Mouse (Mus musculus) heart, adult 11 months (tissue): ENCODE measurements around the gene Rmnd5b.

ENCODE experiments used
- DNase-seq: peaks from one replicate; pipeline ENCODE4 v3.0.0; 2022

Rmnd5b gene

DNA sequence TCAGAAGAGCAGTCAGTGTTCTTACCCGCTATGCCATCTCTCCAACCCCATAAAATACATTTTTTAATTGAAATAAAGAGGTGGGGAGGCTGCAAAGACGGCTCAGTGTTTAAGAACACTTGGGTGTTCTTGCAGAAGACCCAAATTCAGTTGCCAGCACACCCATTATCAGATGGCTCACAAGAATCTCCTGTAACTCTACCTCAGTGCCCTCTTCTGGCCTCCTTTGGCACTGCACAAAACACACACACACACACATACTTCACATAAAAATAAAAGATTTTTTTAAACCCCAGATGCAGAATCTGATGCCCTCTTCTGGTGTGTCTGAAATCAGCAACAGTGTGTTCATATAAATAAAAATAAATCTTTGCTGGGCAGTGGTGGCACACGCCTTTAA, 46.9 kb downstream of the Rmnd5b start:
- no peak for DNase-seq

DNA sequence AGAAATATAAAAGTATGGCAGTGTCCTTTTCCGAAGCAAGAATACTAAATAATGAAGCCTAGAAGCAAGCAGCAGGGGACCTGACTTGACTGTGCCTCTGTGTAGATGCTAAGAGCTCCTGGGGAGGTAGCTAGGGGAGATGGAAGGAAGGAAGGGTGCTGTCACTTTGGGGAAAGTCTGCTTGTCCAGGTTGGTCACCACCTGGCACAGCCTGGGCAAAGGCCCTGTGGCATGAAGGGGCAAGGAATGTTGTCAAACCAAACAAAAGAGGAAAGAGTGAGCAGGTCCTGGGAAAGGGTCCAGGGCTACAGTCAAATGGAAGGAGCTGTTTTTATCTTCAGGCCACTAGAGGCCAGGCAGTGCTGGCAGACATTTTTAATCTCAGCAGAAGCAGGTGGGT, 48.6 kb downstream of the Rmnd5b start:
- peak; percentile 87 for DNase-seq

DNA sequence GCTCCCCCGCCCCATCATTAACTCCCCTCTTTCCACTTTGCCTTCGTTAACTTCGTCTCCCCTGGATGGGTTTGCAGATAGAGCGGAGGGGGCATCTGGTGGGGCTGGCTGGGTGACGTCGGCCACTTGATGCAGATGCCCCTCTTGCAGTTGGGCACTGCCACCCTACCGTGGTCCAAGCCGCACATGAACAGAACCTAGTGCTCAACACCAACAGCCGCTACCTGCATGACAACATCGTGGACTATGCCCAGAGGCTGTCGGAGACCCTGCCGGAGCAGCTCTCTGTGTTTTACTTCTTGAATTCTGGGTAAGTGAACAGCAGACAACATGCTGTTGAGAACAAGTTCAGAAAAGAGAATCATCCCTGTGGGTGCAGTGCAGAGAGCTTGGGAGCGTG, 49.3 kb downstream of the Rmnd5b start:
- peak; percentile 90 for DNase-seq

DNA sequence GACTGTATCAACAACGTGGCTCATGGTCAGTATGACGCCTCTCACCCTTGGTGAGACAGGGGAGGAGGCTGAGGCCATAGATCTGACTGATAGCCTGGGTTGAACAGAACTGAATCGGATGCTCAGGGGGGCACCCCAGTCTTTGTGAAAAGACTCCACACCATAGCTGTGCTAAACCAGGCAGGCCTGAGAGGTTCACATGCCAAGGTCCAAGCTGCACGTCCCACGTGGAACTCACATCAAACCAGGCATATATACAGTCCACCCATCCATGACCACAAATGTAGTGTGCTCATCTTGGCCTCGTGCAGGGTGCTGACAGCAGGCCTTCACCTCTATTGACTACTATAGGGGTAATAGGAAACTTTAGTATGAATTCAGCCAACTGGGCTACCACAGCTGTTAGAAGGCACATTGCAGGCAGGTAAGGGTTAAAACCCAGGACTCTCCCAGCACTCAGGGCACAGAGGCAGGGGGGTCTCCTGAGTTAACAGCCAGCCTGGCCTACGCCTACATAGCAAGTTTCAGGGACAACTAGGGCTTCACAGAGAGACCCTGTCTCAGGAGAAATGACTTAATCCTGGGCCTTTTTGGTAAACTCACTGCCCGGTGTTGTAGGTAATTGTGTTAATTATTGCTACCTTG, 50.0 kb downstream of the Rmnd5b start:
- DNase-seq, result peak; percentile 90

DNA sequence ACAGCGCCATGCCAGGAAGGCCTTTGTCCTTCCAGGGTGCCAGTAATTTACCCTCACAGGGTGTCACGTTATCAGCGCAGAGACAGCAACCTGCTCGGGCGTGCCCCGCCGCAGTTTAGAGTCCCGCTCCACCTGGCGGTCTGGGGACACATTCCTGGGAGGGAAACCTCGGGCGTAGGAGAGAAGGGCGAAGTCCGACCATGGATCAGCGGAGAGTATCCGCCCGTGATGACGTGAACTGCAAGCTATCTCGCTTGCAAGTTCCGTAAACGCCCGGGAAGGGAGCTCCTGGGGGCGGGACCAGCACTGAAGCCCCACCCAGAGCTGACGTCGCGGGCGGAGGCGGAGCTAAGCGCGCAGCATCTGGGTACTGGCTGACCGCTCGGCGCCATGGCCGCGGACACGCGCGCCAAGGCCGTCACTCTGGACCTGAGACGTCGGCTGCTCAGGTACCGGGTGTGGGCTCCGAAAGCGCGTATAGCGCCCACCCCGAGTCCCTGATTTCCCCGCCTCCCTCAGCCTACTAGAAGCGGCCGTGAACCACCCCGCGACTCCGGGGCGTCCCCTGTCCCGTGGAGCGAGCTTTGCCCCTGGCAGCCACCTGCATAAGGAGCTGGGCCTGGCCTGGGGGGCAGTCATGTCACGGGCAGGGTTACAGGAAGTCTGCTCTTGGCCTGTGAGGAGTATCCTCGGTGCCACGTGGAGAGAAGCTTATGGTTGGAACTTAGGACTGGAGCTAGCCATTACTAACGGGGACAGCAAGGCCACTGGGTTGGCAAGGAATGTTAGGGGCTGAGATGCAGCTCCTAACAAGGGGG, 51.1 kb downstream of the Rmnd5b start, which contains the start of gene Phykpl:
TSS of gene Phykpl (plus strand) at position 327 of the 818 bp plus-strand sequence.
- peak; percentile 100 for DNase-seq

DNA sequence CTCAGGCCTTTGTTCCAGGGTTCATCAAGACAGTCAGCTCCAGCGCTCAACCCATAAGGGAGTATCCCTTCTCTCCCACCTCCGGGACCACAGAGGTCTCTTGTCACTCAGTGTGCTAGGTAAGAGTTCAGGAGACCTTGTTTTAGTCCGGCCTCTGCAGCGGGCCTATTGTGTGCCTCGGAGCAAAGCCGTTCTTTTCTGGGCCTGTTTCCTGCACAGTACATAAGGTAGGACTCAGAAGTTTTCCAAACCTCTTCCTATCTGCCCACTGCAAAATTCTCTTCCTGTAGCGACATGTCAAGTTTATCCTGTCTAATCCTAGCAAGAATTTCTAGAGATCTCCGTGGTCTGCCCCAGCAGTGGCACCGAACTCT, 51.7 kb downstream of the Rmnd5b start:
- DNase-seq, result peak; percentile 94

DNA sequence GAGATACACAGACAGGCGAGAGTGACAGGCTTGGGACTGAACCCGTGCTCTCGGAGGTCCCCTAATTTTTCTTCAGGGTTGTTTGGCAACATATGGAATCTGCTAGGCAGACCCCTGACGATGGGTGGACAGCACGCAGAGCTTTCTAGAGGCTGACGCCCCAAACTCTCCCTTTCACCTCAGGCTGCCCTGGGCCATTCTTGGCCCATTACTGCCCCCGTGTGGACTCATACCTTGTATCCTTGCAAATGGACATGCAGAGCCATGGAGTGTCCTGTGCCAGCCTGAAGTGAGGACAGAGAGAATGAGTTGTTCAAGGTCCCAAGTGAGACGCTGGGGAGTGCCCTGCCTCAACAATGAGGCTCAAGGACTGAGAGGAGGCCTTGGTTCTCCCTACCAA, 53.0 kb downstream of the Rmnd5b start:
- peak; percentile 96 for DNase-seq

DNA sequence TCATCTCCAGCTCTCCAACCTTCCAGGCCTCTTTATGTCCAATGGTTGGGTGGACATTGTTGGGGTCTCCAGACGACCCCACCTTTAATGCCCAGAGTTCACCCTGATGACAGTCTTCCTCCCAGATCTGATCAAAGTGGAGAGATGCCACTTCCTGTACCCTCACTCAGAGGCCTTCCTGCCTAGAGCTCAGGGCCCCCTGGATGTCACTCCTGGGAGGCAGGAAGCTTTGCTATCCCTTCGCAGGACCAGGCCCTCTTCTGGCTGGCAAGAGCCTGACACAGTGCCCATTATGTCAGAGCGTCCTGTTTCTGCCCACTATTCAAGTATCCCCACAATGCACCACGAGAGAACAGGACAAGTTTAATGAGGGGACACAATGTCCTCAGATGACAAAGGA, 56.7 kb downstream of the Rmnd5b start:
- DNase-seq, result no peak

DNA sequence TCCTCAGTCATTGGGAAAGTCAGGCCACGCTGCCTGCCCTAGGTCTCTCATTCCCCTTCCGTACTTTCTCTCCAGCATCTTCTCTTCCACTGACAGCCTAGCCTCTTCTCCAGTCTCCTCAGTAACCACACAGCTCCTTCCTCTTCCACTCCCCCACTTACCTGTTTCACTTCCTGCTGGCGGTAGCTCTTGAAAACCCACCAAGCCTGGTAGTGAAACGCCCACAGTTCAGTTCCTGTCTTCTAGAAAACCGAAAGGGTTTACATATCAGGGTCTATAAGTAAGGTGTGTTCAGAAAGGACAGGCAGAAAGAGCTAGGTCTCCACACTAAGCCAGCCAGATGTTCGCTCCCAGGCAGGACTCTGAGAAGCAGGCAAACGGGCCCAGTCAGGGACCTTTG, 58.1 kb downstream of the Rmnd5b start:
- no peak for DNase-seq

DNA sequence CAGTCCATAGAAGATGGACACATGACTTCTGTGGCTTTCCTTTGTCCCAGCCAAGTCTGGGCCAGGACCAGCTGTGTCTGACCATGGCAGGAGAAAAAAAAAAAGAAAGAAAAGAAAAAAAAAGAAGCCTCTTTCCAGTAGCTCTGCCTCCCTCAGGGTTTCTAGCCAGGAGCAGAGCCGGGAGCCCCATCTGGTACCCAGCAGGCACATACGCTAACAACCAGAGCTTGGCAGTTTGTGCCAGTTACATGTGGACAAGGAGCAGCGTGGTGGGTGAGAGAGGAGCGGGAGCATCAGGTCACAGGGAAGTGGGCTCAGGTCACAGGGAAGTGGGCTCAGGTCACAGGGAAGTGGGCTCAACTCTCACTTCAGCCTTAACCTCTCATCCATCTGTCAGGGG, 59.2 kb downstream of the Rmnd5b start:
- DNase-seq, result no peak
